9 mouse cellular contexts compared by ENCODE assay signal in the genomic region with DNA sequence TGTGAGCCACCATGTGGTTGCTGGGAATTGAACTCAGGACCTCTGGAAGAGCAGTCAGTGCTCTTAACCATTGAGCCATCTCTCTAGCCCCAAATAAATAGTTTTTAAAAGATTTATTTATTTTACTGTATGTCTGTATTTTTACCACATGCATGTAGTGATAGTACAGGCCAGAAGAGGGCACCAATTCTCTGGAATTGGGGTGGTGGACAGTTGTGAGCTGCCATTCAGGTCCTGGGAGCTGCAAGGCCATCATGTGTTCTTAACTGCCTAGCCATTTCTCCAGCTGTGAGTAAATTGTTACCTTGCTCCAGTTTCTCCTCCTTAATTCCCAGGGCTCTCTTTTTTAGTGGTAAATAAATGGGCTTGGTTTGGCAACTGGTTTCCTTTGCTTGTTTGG. TPM values are rescaled to one million over a fixed set of nuclear protein-coding genes. Genes with fewer than 3 reads are reported as not detected.
DNase-seq lines count a peak whose midpoint lies in the region; ATAC-seq lines count a peak whose summit lies in the region.
"Had no signal": no experiment of that assay in that cellular context is flagged by ENCODE, and none has a peak within 500 bp of the region (broad histone marks: within the 10 kb centered on the region; RNA-seq: fewer than 3 reads in every experiment).

No protein-coding gene starts in this region.

- no peak overlapping the region for H3K9ac ChIP-seq in heart, embryonic 12.5 days
- H3K9ac ChIP-seq in midbrain, embryonic 16.5 days (ENCODE audit: low read depth, low read length): no peak overlapping the region
- H3K9ac ChIP-seq: neural tube, embryonic 12.5 days had no signal

- H3K27me3 ChIP-seq in heart, embryonic 12.5 days (replicated peaks): no peaks in the 10 kb centered on the region
- H3K27me3 ChIP-seq in midbrain, embryonic 16.5 days (ENCODE audit: control insufficient read depth, insufficient read depth, low read depth, low read length): no peaks in the 10 kb centered on the region
- H3K27me3 ChIP-seq: neural tube, embryonic 12.5 days had no signal

- ATAC-seq in heart, embryonic 12.5 days (ENCODE audit: insufficient number of reproducible peaks, low FRiP score): no peak
- no peak for ATAC-seq in midbrain, embryonic 16.5 days

- H3K4me3 ChIP-seq in heart, embryonic 12.5 days: no peak overlapping the region
- no peak overlapping the region for H3K4me3 ChIP-seq in midbrain, embryonic 16.5 days (ENCODE audit: low read depth, low read length)
- H3K4me3 ChIP-seq: neural tube, embryonic 12.5 days had no signal

- H3K4me2 ChIP-seq in heart, embryonic 12.5 days: no peak overlapping the region
- no peak overlapping the region for H3K4me2 ChIP-seq in midbrain, embryonic 16.5 days (ENCODE audit: low read length)
- H3K4me2 ChIP-seq: neural tube, embryonic 12.5 days had no signal

- no peaks in the 10 kb centered on the region for H3K4me1 ChIP-seq in heart, embryonic 12.5 days (replicated peaks)
- H3K4me1 ChIP-seq in midbrain, embryonic 16.5 days (ENCODE audit: control insufficient read depth, insufficient read depth, low read length): no peaks in the 10 kb centered on the region
- H3K4me1 ChIP-seq: neural tube, embryonic 12.5 days had no signal

- peak; percentile 20 to 56 for DNase-seq in heart, adult 18-20 months
- DNase-seq in right cerebral cortex, adult 2 months (ENCODE audit: low spot score in 2 of 2): peak; percentile 27 to 52
- DNase-seq in right cerebral cortex, postnatal 36 days (ENCODE audit: low spot score in 2 of 2): no peak
- DNase-seq in NIH3T3 (ENCODE audit: low read depth): peak; percentile 84
- peak; percentile 52 for DNase-seq in forelimb bud, embryonic 11.5 days (ENCODE audit: low read depth, low spot score)
- DNase-seq in mesoderm, embryonic 11.5 days (ENCODE audit: low read depth, low spot score): peak; percentile 56

- no peak overlapping the region for H3K27ac ChIP-seq in heart, embryonic 12.5 days (ENCODE audit: poor library complexity, severe bottlenecking)
- H3K27ac ChIP-seq in midbrain, embryonic 16.5 days (ENCODE audit: low read length): no peak overlapping the region
- H3K27ac ChIP-seq: neural tube, embryonic 12.5 days had no signal

- H3K36me3 ChIP-seq in heart, embryonic 12.5 days: no peaks in the 10 kb centered on the region
- no peaks in the 10 kb centered on the region for H3K36me3 ChIP-seq in midbrain, embryonic 16.5 days (ENCODE audit: control insufficient read depth, insufficient read depth, low read length)
- H3K36me3 ChIP-seq: neural tube, embryonic 12.5 days had no signal

- H3K9me3 ChIP-seq in heart, embryonic 12.5 days (replicated peaks): no peaks in the 10 kb centered on the region
- H3K9me3 ChIP-seq in midbrain, embryonic 16.5 days (replicated peaks; ENCODE audit: control insufficient read depth, low read length, poor library complexity, severe bottlenecking): no peaks in the 10 kb centered on the region
- H3K9me3 ChIP-seq: neural tube, embryonic 12.5 days had no signal

RNA-seq across cellular contexts. Expression of a gene that starts 33.2 kb away (rescaled TPM):
- 1 to 10 TPM; 6.2 to 6.4 TPM for total RNA-seq in heart, adult 18-20 months (2021)
- polyA plus RNA-seq in heart, embryonic 12.5 days (2016; fragmentation: Nextera tagmentation; extraction: Ambion mirVana): 11.8 and 14.1 TPM in 2 replicates
- polyA plus RNA-seq in midbrain, embryonic 16.5 days (2015; fragmentation: Nextera tagmentation; extraction: Ambion mirVana): 13.0 and 13.7 TPM in 2 replicates

RNA-seq across cellular contexts. Expression of a gene that starts 33.4 kb away (rescaled TPM):
- 100 to 1,000 TPM; 307 to 318 TPM for total RNA-seq in heart, adult 18-20 months (2021)
- 655 and 695 TPM in 2 replicates for polyA plus RNA-seq in heart, embryonic 12.5 days (2016; fragmentation: Nextera tagmentation; extraction: Ambion mirVana)
- polyA plus RNA-seq in midbrain, embryonic 16.5 days (2015; fragmentation: Nextera tagmentation; extraction: Ambion mirVana): 901 and 1,233 TPM in 2 replicates

Comparison
In these comparisons a context has a peak if more than half of its experiments do, and no peak if none do; other contexts are left out.
1. DNase-seq: peak in heart, adult 18-20 months (2 of 2), right cerebral cortex, adult 2 months (2 of 2), NIH3T3 (single experiment), forelimb bud, embryonic 11.5 days (single experiment) and mesoderm, embryonic 11.5 days (single experiment); none in right cerebral cortex, postnatal 36 days (0 of 2).